Mouse (Mus musculus): Measurements from ENCODE around the gene Ddah1.
"Not testable (repeated sequence)": the region's sequence is repeated elsewhere in the genome, so short reads cannot be mapped to it uniquely, and the experiment has no call there.

Ddah1 gene

GRCm38 (mm10) chr3:145873271-145873670, 114.8 kb downstream of the Ddah1 start:
- no peak for DNase-seq

GRCm38 (mm10) chr3:145874126-145874525, 115.7 kb downstream of the Ddah1 start:
- no peak for DNase-seq

GRCm38 (mm10) chr3:145876120-145876519, 117.6 kb downstream of the Ddah1 start:
- DNase-seq: no peak

GRCm38 (mm10) chr3:145878867-145879266, 120.4 kb downstream of the Ddah1 start:
- DNase-seq: not testable (repeated sequence)

GRCm38 (mm10) chr3:145880335-145880734, 121.9 kb downstream of the Ddah1 start:
- no peak for DNase-seq

GRCm38 (mm10) chr3:145882076-145882874, 123.8 kb downstream of the Ddah1 start:
- DNase-seq: no peak

- no peak for DNase-seq
Measured at GRCm38 (mm10) chr3:145883233-145883632, 124.8 kb downstream of the Ddah1 start.

GRCm38 (mm10) chr3:145885376-145885775, 126.9 kb downstream of the Ddah1 start:
- peak; percentile 19 for DNase-seq

GRCm38 (mm10) chr3:145885851-145886464, 127.5 kb downstream of the Ddah1 start:
- DNase-seq: no peak

GRCm38 (mm10) chr3:145887430-145887971, 129.0 kb downstream of the Ddah1 start:
- no peak for DNase-seq

GRCm38 (mm10) chr3:145890346-145891132, 132.1 kb downstream of the Ddah1 start:
- no peak for DNase-seq

- DNase-seq: no peak
Measured at GRCm38 (mm10) chr3:145892451-145892850, 134.0 kb downstream of the Ddah1 start.

GRCm38 (mm10) chr3:145894131-145894530, 135.7 kb downstream of the Ddah1 start:
- DNase-seq: no peak

- DNase-seq: no peak
Measured at GRCm38 (mm10) chr3:145897749-145898148, 139.3 kb downstream of the Ddah1 start.

GRCm38 (mm10) chr3:145899832-145900231, 141.4 kb downstream of the Ddah1 start:
- DNase-seq: no peak

GRCm38 (mm10) chr3:145903530-145903929, 145.1 kb downstream of the Ddah1 start:
- DNase-seq: no peak

GRCm38 (mm10) chr3:145904850-145905776, 146.6 kb downstream of the Ddah1 start:
- peak; percentile 50 for DNase-seq

- DNase-seq: no peak
Measured at GRCm38 (mm10) chr3:145906582-145906981, 148.1 kb downstream of the Ddah1 start.

- no peak for DNase-seq
Measured at GRCm38 (mm10) chr3:145912512-145912911, 154.0 kb downstream of the Ddah1 start.

GRCm38 (mm10) chr3:145913263-145913662, 154.8 kb downstream of the Ddah1 start:
- DNase-seq: no peak

- not testable (repeated sequence) for DNase-seq
Measured at GRCm38 (mm10) chr3:145913942-145914341, 155.5 kb downstream of the Ddah1 start.

GRCm38 (mm10) chr3:145916374-145916773, 157.9 kb downstream of the Ddah1 start:
- DNase-seq: no peak

Data from right cerebral cortex, postnatal 25 days (tissue).